Mouse (Mus musculus) kidney, embryonic 14.5 days (tissue): ENCODE results near the gene Mrpl2. TPM values are rescaled to one million over a fixed set of nuclear protein-coding genes. Genes with fewer than 3 reads are reported as not detected.

Source experiments
- ATAC-seq: fragments of 200-750 bp; cut with Nextera tagmentation; 2 replicates; pipeline ENCODE4 v1.8.0; 2017; ENCODE audit warnings: moderate number of reproducible peaks, mild to moderate bottlenecking, moderate TSS enrichment, moderate library complexity; ENCODE audit not compliant: low FRiP score, low TSS enrichment
- H3K27ac ChIP-seq: fragments of 300-500 bp; sonication (generic); 2 replicates; pipeline ENCODE4 v1.5.1; 2014; ENCODE audit warnings: low read depth, mild to moderate bottlenecking, low read length, moderate library complexity, mixed read lengths
- H3K27me3 ChIP-seq: fragments of 300-500 bp; sonication (generic); 2 replicates; pipeline ENCODE4 v1.6.1; 2014; ENCODE audit warnings: mild to moderate bottlenecking, low read length; ENCODE audit not compliant: control insufficient read depth, insufficient read depth
- H3K36me3 ChIP-seq: fragments of 300-500 bp; sonication (generic); 2 replicates; pipeline ENCODE4 v1.6.1; 2014; ENCODE audit warnings: low read length, mixed read lengths; ENCODE audit not compliant: control insufficient read depth, insufficient read depth
- H3K4me1 ChIP-seq: fragments of 300-500 bp; sonication (generic); 2 replicates; pipeline ENCODE4 v1.6.1; 2014; ENCODE audit warnings: low read length, mixed read lengths; ENCODE audit not compliant: control insufficient read depth, insufficient read depth
- H3K4me2 ChIP-seq: fragments of 300-500 bp; sonication (generic); replicated peaks from 2 replicates; pipeline ENCODE4 v1.6.1; 2014; ENCODE audit warnings: low read depth, mild to moderate bottlenecking, low read length
- H3K4me3 ChIP-seq: fragments of 300-500 bp; sonication (generic); 2 replicates; pipeline ENCODE4 v1.5.1; 2014; ENCODE audit warnings: mild to moderate bottlenecking, low read length
- H3K9ac ChIP-seq: fragments of 300-500 bp; sonication (generic); 2 replicates; pipeline ENCODE4 v1.6.1; 2014; ENCODE audit warnings: low read depth, mild to moderate bottlenecking, low read length, moderate library complexity
- H3K9me3 ChIP-seq: fragments of 300-500 bp; sonication (generic); 2 replicates; pipeline ENCODE4 v1.6.1; 2016; ENCODE audit warnings: low read length; ENCODE audit not compliant: control insufficient read depth
- WGBS: fragments of 180-500 bp; shearing (Covaris S2); extraction: QIAGEN DNeasy Blood & Tissue Kit; methylation state at CpG from one replicate; pipeline ENCODE4 v1.1.7; 2014; 5-methylcytosine and 5-hydroxymethylcytosine counted together
- polyA plus RNA-seq: library from polyadenylated mRNA; unstranded; fragments of >200 nt; fragmentation: Nextera tagmentation; extraction: Ambion mirVana; gene quantifications from 2 replicates; pipeline ENCODE4 v1.2.1, GENCODE M21; 2014

Gene Mrpl2
- polyA plus RNA-seq, 1 experiment from 2014 or later = 121 TPM

DNA sequence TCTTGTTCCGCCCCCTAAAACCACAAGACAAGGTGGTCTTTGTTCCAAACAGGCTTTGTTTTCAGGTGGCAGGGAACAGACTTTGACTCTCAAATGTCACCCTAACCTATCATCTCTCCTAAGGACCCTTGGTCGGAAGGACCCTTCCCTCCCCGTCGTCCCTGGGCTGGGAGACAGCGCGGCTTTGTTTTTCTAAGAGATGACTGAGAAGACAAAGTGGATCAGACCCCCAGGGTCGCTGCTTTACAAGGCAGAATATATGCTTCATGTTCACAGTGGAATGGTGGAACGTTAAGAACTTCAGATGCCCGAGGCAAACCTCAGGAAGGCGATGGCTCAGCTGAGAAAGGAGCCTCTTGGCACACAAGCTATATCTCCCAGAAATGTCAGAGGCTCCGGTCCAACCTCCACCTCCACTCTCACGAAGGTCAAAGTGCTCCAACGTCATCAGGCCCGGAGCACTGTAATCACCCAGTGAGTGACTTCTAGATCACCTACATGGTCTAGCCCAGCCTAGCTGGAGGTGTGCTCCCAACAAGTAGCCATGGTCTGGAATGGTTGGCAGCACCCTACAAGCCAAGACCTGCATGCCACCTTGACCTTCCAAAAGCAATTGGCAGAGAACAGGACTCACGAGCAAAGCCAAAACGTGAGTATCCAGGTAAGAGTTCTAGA is 26.2 kb upstream of the Mrpl2 start:
- H3K4me3 ChIP-seq = 0 out of 2 replicates have a peak overlapping the region, but pooled peaks have one; percentile 2
- 11% methylated on average over 16 of the region's 16 CpGs for WGBS
- ATAC-seq = no peak

DNA sequence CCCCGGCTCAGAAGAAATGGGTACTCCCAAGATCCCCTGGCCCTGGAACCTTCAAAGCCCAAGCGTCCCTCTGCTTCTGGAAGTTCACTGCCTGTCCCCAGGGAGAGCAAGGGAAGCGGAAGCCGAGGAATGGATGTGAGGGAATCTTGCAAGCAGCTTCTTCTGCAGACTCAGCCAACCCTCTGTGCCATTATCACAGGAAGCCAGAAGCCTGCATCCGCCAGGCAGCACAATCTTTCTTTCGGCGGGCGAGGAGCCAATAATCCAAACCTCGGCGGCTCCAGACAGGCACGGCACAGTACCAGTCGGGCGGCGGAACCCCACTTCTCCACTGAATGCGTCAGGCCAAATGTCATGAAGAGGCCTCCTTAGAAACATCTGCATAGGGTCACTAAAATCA is 24.7 kb upstream of the Mrpl2 start:
- ATAC-seq = no peak
- peaks cover 100% of the 10 kb centered on the region for H3K4me1 ChIP-seq
- H3K36me3 ChIP-seq = no peaks in the 10 kb centered on the region
- no peaks in the 10 kb centered on the region for H3K27me3 ChIP-seq
- no peak overlapping the region for H3K4me3 ChIP-seq
- H3K27ac ChIP-seq = peak overlapping the region; percentile 96
- H3K9me3 ChIP-seq = no peaks in the 10 kb centered on the region
- H3K4me2 ChIP-seq = peak overlapping the region; percentile 13
- WGBS = 32% methylated on average over 15 of the region's 15 CpGs
- H3K9ac ChIP-seq = peak overlapping the region; percentile 25; the same call in 1 of the 2 replicates

More for the DNA sequence above, 26.2 kb upstream of the Mrpl2 start:
- no peaks in the 10 kb centered on the region for H3K27me3 ChIP-seq
- no peaks in the 10 kb centered on the region for H3K36me3 ChIP-seq
- peak overlapping the region; percentile 96 for H3K27ac ChIP-seq
- peak overlapping the region; percentile 38 for H3K4me2 ChIP-seq
- no peaks in the 10 kb centered on the region for H3K9me3 ChIP-seq
- peaks cover 100% of the 10 kb centered on the region for H3K4me1 ChIP-seq
- H3K9ac ChIP-seq = peak overlapping the region; percentile 54; the same call in 1 of the 2 replicates

DNA sequence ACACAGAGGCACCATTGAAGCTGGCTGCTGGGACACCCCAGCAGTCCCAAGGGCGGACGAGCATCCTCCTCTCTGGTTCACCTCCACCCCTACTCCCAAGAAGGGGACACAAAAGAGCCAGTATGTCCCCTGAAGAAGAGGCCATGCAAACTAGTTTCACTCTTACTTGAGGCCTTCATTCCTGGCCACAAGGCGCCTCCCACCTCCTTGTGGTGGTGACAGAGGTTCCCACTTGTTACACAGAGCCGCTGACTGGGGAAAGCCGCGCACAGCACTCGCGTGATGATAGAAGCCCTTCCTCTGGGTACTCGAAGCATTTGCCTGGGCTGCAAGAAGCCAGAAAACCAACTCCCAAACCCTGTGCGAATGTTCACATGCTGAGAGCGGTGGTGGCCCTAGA is 23.8 kb upstream of the Mrpl2 start:
- no peak for ATAC-seq
- no peaks in the 10 kb centered on the region for H3K9me3 ChIP-seq
- peaks cover 100% of the 10 kb centered on the region for H3K4me1 ChIP-seq
- WGBS = 55% methylated on average over 11 of the region's 11 CpGs
- H3K9ac ChIP-seq = no peak overlapping the region
- H3K27me3 ChIP-seq = no peaks in the 10 kb centered on the region
- H3K27ac ChIP-seq = peak overlapping the region; percentile 18; the same call in 1 of the 2 replicates
- no peak overlapping the region for H3K4me3 ChIP-seq
- no peak overlapping the region for H3K4me2 ChIP-seq
- no peaks in the 10 kb centered on the region for H3K36me3 ChIP-seq

DNA sequence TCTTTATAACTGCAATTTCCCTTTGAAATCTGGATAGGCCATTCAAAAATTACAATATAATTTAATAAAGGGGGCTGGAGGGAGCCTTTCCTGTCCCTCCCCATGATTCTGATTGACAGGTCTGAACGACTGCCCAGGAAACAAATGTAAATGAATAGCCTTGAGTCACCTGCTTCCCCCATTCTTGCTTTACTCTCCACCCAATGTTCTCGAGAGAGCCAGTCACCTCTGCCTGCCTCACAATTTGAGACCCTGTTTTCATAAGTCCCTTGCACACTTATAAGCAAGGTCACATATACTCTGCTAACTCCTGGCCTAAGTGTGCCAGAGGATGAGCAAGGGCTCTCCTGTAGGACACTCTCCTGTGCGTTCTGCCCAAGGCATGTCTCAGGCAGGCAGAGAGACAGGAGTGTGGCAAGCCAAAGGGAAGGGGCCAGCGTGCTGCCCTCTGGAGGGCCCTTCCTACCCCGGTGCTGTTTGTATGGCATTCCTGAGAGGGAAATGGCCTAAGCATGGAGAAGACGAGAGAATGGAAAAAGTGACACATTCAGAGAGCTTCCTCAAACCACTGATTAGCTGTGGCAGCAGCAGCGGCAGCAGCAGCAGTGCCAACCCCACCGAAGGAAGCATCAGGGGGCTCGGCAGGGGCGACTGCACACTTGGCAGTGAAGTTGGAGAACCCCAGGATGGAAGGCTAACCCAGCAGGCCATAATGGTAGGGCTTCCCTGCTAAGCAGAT is 22.0 kb upstream of the Mrpl2 start:
- Histone ChIP-seq H3K9me3 (no peaks in the 10 kb centered on the region), H3K4me1 (peaks cover 88% of the 10 kb centered on the region), H3K36me3 (no peaks in the 10 kb centered on the region), H3K4me2 (peak overlapping the region; percentile 44), H3K9ac (peak overlapping the region; percentile 51), H3K27me3 (no peaks in the 10 kb centered on the region), H3K27ac (peak overlapping the region; percentile 39), H3K4me3 (peak overlapping the region; percentile 22)
- WGBS = 11% methylated on average over 10 of the region's 10 CpGs
- ATAC-seq = no peak

DNA sequence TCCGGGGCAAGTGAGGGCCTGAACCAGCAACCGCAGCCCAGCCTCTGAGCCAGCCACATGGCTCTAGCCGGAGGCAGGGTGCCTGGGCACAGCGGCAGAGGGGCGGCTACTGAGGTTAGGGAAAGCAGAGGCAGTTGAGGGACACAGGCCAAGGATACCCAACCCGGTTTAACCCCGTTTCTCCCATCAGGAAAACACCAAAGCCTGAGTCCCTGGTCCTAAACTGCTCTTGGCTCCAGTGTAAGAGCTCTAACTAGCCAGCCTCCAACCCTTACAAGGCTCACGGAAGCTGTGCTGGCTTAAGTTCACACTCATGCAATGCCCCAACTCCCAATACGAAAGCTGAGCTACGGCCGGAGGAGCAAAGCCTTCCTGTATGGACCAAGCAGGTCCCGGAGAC is 21.4 kb upstream of the Mrpl2 start:
- Histone ChIP-seq H3K4me3 (peak overlapping the region; percentile 22), H3K9me3 (no peaks in the 10 kb centered on the region), H3K27me3 (no peaks in the 10 kb centered on the region), H3K4me1 (peaks cover 82% of the 10 kb centered on the region), H3K9ac (peak overlapping the region; percentile 51; the same call in 1 of the 2 replicates), H3K27ac (peak overlapping the region; percentile 39), H3K36me3 (no peaks in the 10 kb centered on the region), H3K4me2 (peak overlapping the region; percentile 44)
- 33% methylated on average over 12 of the region's 12 CpGs for WGBS
- ATAC-seq = no peak

DNA sequence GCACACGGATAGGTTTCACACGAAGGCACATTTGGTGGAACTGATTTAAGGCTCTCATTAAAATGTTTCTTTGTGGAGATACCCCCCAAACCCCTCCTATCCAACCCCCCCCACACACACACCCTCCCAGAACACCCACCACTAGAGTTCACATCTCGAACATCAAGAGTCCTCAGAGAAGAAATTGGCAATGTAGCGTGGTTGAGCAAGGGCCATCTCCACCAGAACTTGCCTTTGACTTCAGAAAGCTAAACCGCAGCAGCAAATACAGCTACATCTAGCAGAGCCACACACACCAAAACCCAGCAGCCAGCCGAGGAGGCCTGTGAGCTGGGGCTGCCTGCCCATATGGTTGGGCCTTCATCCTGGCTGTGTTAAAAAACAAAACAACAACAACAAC is 18.6 kb upstream of the Mrpl2 start:
- 8% methylated on average over 6 of the region's 6 CpGs for WGBS
- Histone ChIP-seq H3K27ac (peak overlapping the region; percentile 69), H3K9ac (peak overlapping the region; percentile 96), H3K4me1 (peaks cover 77% of the 10 kb centered on the region), H3K36me3 (no peaks in the 10 kb centered on the region), H3K4me3 (peak overlapping the region; percentile 81), H3K4me2 (peak overlapping the region; percentile 79), H3K27me3 (no peaks in the 10 kb centered on the region), H3K9me3 (no peaks in the 10 kb centered on the region)
- no peak for ATAC-seq

DNA sequence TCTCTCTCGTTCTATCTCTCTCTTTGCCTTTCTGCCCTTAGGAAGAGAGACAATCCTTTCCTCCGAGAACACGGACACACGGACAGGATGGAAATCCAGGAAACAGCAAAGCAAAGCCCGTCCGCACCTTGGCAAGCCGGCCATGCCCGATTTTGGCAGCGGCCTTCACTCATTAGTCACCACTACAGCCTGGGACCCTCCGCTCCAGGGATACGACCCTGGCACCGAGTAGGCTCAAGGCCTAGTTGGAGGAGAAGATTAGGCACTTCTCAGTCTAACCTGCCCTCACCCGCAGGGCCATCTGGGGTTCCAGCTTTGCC is 17.6 kb upstream of the Mrpl2 start:
- no peaks in the 10 kb centered on the region for H3K9me3 ChIP-seq
- H3K4me2 ChIP-seq = peak overlapping the region; percentile 79
- no peaks in the 10 kb centered on the region for H3K27me3 ChIP-seq
- H3K9ac ChIP-seq = peak overlapping the region; percentile 96
- 0% methylated on average over 13 of the region's 13 CpGs for WGBS
- no peak; the same call in 1 of the 2 replicates for ATAC-seq
- H3K4me1 ChIP-seq = peaks cover 66% of the 10 kb centered on the region
- peaks cover 5% of the 10 kb centered on the region; the same call in 1 of the 2 replicates for H3K36me3 ChIP-seq
- H3K4me3 ChIP-seq = peak overlapping the region; percentile 81
- H3K27ac ChIP-seq = peak overlapping the region; percentile 97

DNA sequence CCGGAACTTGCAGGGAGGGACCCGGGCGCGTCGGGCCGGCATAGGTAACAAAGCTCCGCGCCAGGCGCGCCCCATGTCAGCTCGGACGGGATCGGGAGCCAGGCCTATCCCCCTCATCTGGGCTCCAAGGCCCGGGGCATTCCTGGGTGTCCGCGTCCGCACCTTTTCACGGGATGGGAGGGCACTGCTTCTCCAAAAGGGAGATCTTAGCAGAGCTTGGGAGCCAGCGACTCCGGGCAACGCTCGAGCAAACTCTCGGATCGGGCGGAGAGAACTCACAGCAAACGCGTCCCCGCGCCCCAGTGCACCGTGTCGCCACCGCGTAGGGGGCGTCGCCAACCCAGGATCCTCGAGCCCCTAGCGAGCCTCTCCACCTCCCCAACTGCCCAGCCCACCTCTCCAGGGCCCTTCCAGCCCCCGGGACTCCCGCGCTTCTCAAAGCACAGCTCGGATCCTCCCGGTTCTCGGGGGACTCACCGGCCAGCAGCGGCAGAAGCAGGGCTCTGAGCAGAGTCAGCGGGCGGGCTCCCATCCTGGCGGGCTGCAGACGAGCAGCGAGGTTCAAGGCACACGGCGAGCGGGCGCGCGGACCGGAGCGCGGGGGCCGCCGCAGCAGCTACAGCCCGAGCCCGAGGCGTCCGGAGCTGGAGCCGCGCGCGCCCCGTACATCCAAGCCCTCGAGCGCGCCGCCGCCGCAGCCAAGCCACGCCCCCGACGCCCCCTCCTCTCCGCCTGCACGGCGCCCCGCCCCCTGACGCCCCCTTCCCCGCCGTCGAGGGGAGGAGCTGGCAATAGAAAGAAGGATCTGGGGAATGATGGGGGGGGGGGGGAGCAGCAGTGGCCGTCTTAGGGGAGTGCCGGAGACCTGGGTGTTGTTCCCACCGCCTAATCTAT is 17.0 kb upstream of the Mrpl2 start, which contains the start of gene Ptk7:
Gene Ptk7, minus strand, starts transcription at position 714 of the 894 bp plus-strand sequence.
- H3K27me3 ChIP-seq = no peaks in the 10 kb centered on the region
- H3K9me3 ChIP-seq = no peaks in the 10 kb centered on the region
- peak within 1 kb of the TSS; percentile 81 for H3K4me3 ChIP-seq
- WGBS = 1% methylated on average over 82 of the region's 90 CpGs
- peak; percentile 68 for ATAC-seq
- H3K27ac ChIP-seq = peak within 1 kb of the TSS; percentile 97
- H3K4me1 ChIP-seq = peaks cover 60% of the 10 kb centered on the region
- peak within 1 kb of the TSS; percentile 96 for H3K9ac ChIP-seq
- H3K4me2 ChIP-seq = peak within 1 kb of the TSS; percentile 79
- H3K36me3 ChIP-seq = peaks cover 9% of the 10 kb centered on the region; the same call in 1 of the 2 replicates
